Mouse (Mus musculus) spleen, adult 2 months (tissue): ENCODE results near the gene Rab37.

ENCODE experiments used
- CTCF ChIP-seq: fragments of 200-500 bp; IDR thresholded peaks from 2 replicates; pipeline ENCODE4 v1.5.1; 2011; ENCODE audit warnings: mild to moderate bottlenecking, inconsistent platforms; ENCODE audit not compliant: insufficient read depth, insufficient read length, insufficient replicate concordance; ENCODE audit errors: extremely low read depth
- POLR2A ChIP-seq: fragments of 200-500 bp; IDR thresholded peaks from 2 replicates; pipeline ENCODE4 v1.6.1; 2011; ENCODE audit warnings: low read depth, low read length, inconsistent platforms

DNA sequence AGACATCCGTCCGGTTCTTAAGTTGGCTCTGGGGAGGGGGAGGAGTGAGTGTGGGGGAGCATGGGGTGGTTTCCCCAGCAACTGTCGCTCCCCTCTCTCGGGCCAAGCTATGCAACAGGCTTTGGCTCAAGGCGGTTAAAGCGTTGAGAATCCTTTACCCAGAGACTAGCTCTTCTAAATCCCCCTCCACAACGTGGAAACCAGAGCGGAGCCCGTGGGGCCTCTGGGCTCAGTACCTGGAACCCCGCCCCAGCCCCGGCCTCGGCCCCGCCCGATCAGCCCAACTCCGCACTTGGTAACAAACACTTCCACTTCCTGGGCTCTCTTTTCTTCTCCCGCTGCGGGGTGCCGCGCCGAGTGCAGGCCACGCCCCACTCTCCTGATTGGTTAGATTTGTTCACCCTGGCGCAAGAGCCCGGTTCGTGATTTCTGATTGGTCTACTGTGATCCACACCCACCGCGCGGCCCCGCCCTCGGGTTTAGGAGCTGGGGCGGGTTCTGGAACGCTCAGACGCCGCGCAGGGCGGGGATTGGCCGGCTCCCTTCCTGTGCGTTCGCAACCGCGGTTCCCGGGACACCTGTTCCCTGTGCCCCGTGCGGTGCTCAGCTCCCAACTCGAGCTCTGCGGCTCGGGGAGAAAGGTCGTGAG is 71.7 kb downstream of the Rab37 start, which contains the start of gene Slc9a3r1:
- peak; percentile 98 for TF ChIP-seq POLR2A
- TF ChIP-seq CTCF = no peak
